Mouse (Mus musculus) adrenal gland, postnatal 36 days (tissue): ENCODE measurements at regions not wholly inside any gene's neighbourhood (a gene's known extent, or its start where the extent isn't known, plus 50 kb on each side); places are given as distances from the start of the nearest gene placed in this dataset.

ENCODE experiments used
- DNase-seq, 2 experiments: peaks; one replicate each; pipeline ENCODE4 v3.0.0; 2021; ENCODE audit warnings: mixed read lengths in 1 of 2

- no peak for DNase-seq
Measured at GRCm38 (mm10) chr2:131436149-131436548, 55.1 kb upstream of the Smox start.

GRCm38 (mm10) chr2:131430474-131430873 lies 60.8 kb upstream of the Smox start:
- no peak for DNase-seq

GRCm38 (mm10) chr2:131428089-131428488 lies 63.2 kb upstream of the Smox start:
- no peak for DNase-seq

GRCm38 (mm10) chr2:131426941-131427340 lies 64.4 kb upstream of the Smox start:
- peak; percentile 36 to 58 for DNase-seq

- DNase-seq = no peak
Measured at GRCm38 (mm10) chr2:131423616-131424320, 67.5 kb upstream of the Smox start.

GRCm38 (mm10) chr2:131422907-131423445 lies 68.3 kb upstream of the Smox start:
- peak; percentile 63 to 83 for DNase-seq

- DNase-seq = no peak
Measured at GRCm38 (mm10) chr2:131418130-131418529, 65.4 kb upstream of the Rnf24 start.

- DNase-seq = no peak
Measured at GRCm38 (mm10) chr2:131417472-131417871, 64.8 kb upstream of the Rnf24 start.

- peak; percentile 68 to 78 for DNase-seq
Measured at GRCm38 (mm10) chr2:131416482-131416881, 63.8 kb upstream of the Rnf24 start.

- no peak for DNase-seq
Measured at GRCm38 (mm10) chr2:131410906-131411520, 58.3 kb upstream of the Rnf24 start.

GRCm38 (mm10) chr2:131407337-131407736 lies 54.6 kb upstream of the Rnf24 start:
- no peak for DNase-seq

GRCm38 (mm10) chr2:131404218-131404555 lies 51.5 kb upstream of the Rnf24 start:
- DNase-seq = peak in 1 of 2 experiments; percentile 25

- no peak for DNase-seq
Measured at GRCm38 (mm10) chr2:131403543-131404217, 51.0 kb upstream of the Rnf24 start.
